Mouse (Mus musculus): ENCODE measurements around the gene Zkscan4. TPM values are rescaled to one million over a fixed set of nuclear protein-coding genes. Genes with fewer than 3 reads are reported as not detected.

Zkscan4 gene
- 0.13 TPM for polyA plus RNA-seq (2017; shearing (Covaris generic))

GRCm38 (mm10) chr13:21478759-21479670, at the start of gene Zkscan4, which contains the start of gene Gm10065:
TSS of gene Zkscan4 (plus strand) at chr13:21478907.
TSS of gene Gm10065 (minus strand) at chr13:21479441.

GRCm38 (mm10) chr13:21440503-21441206, 38.1 kb upstream of the Zkscan4 start, which contains the start of gene Pgbd1:
TSS of gene Pgbd1 (minus strand) at chr13:21441058.

GRCm38 (mm10) chr13:21453449-21453848, 25.3 kb upstream of the Zkscan4 start, which contains the start of gene Zscan26:
TSS of gene Zscan26 (minus strand) at chr13:21453730.

GRCm38 (mm10) chr13:21468061-21469019, 10.4 kb upstream of the Zkscan4 start, which contains the start of gene Nkapl:
TSS of gene Nkapl (minus strand) at chr13:21468509.

GRCm38 (mm10) chr13:21495080-21495479, 16.4 kb downstream of the Zkscan4 start, which contains the start of gene AK157302:
TSS of gene AK157302 (plus strand) at chr13:21495223.

GRCm38 (mm10) chr13:21501182-21501581, 22.5 kb downstream of the Zkscan4 start, which contains the start of gene Gm11273:
TSS of gene Gm11273 (minus strand) at chr13:21501418.

GRCm38 (mm10) chr13:21530781-21531201, 52.1 kb downstream of the Zkscan4 start, which contains the start of gene Zkscan8:
TSS of gene Zkscan8 (minus strand) at chr13:21531120.

Other genes starting within 250 kb of the Zkscan4 start
- gene Gpx5, start 186.2 kb upstream of the Zkscan4 start, polyA plus RNA-seq (2017; shearing (Covaris generic)) = not detected
- not detected for gene Gpx6, start 166.8 kb upstream of the Zkscan4 start, polyA plus RNA-seq (2017; shearing (Covaris generic))
- gene Olfr1367, start 132.0 kb upstream of the Zkscan4 start, polyA plus RNA-seq (2017; shearing (Covaris generic)) = not detected
- gene Zscan12, start 116.1 kb upstream of the Zkscan4 start, polyA plus RNA-seq (2017; shearing (Covaris generic)) = 11.1 TPM
- 65.3 TPM for gene Zkscan3, start 76.2 kb upstream of the Zkscan4 start, polyA plus RNA-seq (2017; shearing (Covaris generic))
- 0.51 TPM for gene Pgbd1, start 37.8 kb upstream of the Zkscan4 start, polyA plus RNA-seq (2017; shearing (Covaris generic))
- 7.3 TPM for gene Zscan26, start 25.2 kb upstream of the Zkscan4 start, polyA plus RNA-seq (2017; shearing (Covaris generic))
- gene Nkapl, start 10.4 kb upstream of the Zkscan4 start, polyA plus RNA-seq (2017; shearing (Covaris generic)) = not detected
- not detected for gene Gm10065, start 534 bp downstream of the Zkscan4 start, polyA plus RNA-seq (2017; shearing (Covaris generic))
- gene AK157302, start 16.3 kb downstream of the Zkscan4 start, polyA plus RNA-seq (2017; shearing (Covaris generic)) = not detected
- 8.7 TPM for gene Gm11273, start 22.5 kb downstream of the Zkscan4 start, polyA plus RNA-seq (2017; shearing (Covaris generic))
- 7.3 TPM for gene Zkscan8, start 52.2 kb downstream of the Zkscan4 start, polyA plus RNA-seq (2017; shearing (Covaris generic))
- gene Olfr1366, start 63.9 kb downstream of the Zkscan4 start, polyA plus RNA-seq (2017; shearing (Covaris generic)) = not detected
- not detected for gene Olfr1535, start 81.0 kb downstream of the Zkscan4 start, polyA plus RNA-seq (2017; shearing (Covaris generic))
- not detected for gene Olfr1364, start 102.9 kb downstream of the Zkscan4 start, polyA plus RNA-seq (2017; shearing (Covaris generic))
- not detected for gene Olfr1362, start 135.1 kb downstream of the Zkscan4 start, polyA plus RNA-seq (2017; shearing (Covaris generic))
- not detected for gene Olfr11, start 163.6 kb downstream of the Zkscan4 start, polyA plus RNA-seq (2017; shearing (Covaris generic))
- gene Olfr1361, start 184.5 kb downstream of the Zkscan4 start, polyA plus RNA-seq (2017; shearing (Covaris generic)) = not detected
- not detected for gene Olfr1360, start 198.5 kb downstream of the Zkscan4 start, polyA plus RNA-seq (2017; shearing (Covaris generic))
- not detected for gene Olfr1359, start 219.2 kb downstream of the Zkscan4 start, polyA plus RNA-seq (2017; shearing (Covaris generic))
- gene Hist1h2bl, start 237.2 kb downstream of the Zkscan4 start, polyA plus RNA-seq (2017; shearing (Covaris generic)) = 2.4 TPM
- 14.3 TPM for gene Hist1h2ai, start 237.5 kb downstream of the Zkscan4 start, polyA plus RNA-seq (2017; shearing (Covaris generic))
- gene Hist1h3h, start 238.8 kb downstream of the Zkscan4 start, polyA plus RNA-seq (2017; shearing (Covaris generic)) = not detected
- 0.87 TPM for gene Hist1h2bm, start 243.1 kb downstream of the Zkscan4 start, polyA plus RNA-seq (2017; shearing (Covaris generic))

Measured in CD4-positive, CD25-positive, alpha-beta regulatory T cell (primary cell).